Mouse (Mus musculus): Measurements from ENCODE around the gene Sptssb.

The Sptssb gene

DNA sequence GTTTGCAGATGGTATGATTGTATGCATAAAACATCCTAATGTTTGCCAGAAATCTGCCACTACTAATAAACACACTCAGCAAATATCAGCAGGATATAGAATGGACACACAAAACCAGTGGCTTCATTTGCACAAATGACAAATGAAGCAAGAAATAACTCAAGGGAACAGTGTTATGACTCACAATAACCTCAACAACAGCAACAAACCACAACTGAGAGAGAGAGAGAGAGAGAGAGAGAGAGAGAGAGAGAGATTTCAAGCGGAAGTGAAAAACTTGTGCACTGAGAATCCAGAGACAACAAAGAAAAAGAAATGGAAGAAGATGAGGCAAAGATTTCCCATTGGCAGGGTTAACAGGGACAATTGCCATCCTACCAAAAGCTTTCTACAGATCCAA lies 35.2 kb downstream of the Sptssb start:
- DNase-seq: no peak

DNA sequence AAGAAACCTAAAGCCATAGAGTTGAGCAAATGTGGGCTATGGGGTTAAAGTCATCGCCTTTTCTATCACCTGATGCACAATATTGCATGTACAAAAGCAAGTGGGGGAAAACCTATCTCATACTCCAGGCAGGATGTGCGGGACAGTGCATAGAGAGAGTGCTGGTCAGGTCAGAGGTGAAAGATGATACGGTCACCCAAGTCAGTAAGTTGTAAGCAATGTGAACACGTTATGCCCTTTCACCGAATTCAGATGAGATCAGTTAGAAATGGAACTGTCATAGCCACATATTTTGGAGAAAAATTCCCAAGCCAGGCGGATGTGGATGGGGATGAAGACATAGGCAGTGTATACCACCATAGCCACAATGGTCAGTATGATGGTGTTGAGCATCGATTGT lies 39.1 kb downstream of the Sptssb start:
- DNase-seq: no peak

DNA sequence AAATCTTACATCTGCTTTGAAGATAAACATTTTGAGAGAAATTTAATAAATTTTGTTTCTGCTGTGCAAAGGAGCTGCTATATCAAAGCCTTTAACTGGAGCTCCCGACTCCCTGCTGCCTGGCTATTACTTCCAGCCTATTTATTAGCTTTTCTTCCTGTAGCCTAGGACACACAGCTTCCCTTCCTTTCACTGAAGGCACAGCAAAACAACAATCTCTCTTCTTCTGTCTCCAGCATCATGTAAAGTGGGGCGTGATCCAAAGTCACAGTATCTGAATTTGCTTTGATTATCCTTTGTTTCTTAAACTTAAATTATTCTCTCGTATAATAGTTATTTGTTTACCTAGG lies 39.9 kb downstream of the Sptssb start:
- DNase-seq: peak; percentile 85

DNA sequence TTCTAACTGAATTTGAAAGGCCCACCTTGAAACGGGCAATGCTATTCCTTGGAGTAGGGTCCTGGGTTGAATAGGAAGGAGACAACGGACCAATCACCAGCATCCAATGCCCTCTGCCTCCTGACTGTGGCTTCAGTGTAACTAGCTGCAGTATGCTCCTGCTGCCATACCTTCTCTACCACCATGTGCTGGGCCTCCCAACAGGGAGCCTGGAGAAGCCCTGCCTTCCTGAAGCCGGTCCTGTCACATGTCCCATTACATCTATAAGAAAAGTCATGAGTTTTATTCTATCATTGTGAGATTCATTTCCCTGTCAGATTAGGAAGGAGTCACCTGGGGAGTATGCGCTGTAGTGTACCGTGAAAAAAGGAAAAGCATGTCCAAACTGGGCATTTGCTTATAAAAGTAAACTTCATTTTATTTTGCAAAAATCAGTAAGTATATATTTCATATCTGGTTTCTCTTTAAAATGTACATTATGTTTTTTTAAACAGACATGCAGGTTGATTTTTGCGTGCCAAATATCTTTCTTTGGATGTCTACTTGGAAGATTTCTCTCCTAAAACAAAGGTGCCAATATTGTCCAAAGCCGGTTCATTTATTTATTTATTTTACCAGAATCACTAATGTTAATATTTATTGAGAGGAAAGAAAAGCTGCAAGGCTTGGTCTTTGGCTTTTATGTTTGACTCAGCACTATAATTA lies 40.4 kb downstream of the Sptssb start:
- peak; percentile 73 for DNase-seq

DNA sequence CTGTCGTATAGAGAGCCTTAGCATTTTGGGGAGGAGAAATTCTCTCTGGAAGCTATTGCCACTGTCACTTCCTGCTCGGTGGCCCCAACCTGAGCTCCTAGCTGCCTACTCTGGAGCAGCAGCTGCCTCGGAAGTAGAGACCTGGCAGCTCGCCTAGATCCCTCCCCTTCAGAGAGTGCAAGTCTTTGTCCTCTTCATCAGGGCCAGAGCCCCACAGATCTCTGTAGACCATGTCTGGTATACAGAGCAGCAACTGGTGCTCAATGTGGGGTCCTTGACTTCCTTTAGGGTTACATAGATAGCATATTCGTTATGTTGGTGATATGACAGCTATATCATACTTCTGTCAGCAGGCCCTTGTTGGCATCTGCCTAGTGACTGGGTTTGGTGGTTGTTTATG lies 41.3 kb downstream of the Sptssb start:
- DNase-seq: peak; percentile 73

DNA sequence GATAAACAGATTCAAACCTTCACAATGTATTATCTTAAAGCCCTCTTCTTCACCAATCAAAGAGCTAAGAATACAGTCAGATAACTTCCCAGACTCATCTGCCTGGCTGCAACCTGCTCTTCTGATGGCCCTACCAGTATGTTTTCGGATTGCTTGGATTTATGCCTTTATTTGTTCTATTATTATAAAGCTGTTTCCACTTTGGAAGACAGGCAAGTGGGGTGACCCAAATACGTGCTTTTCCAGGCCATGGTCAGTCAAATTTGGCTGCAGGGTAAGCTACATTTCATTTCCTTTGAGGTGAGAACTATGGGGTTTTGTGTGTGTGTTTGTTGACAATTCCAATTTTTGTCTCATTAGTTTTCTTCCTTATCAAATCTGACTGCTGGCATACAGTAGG lies 43.2 kb downstream of the Sptssb start:
- DNase-seq: peak; percentile 75

DNA sequence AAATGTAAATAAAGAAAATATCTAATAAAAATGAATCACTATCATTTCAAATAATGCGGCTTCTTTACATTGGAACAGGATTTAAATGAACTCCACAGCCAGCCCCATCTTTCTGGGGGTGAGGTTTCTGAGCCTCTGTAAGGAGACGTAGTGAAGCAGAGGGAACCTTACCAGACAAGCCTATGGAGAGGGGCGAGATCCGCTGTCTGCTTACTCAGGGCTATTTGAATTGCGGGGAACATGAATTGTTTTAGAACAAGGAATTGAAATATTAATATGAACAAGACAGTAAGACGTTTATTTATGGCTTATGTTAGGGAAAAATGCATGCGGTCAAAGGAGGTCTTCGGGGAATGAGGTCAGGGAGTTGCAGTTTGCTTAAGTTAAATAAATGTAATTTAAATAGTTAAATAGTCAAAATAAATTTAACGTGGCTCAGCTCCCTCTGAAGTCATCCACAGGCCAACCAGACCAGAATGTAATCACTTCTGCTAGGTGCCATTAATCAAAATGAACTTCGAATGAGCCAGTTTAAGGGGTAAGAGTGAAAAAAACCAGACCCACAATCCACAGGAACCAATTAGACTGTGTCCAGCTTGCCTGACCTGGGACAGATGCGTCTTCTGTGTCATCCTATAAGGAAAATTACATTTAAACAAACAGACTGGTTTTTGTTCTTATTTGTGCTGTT lies 46.6 kb downstream of the Sptssb start:
- no peak for DNase-seq

DNA sequence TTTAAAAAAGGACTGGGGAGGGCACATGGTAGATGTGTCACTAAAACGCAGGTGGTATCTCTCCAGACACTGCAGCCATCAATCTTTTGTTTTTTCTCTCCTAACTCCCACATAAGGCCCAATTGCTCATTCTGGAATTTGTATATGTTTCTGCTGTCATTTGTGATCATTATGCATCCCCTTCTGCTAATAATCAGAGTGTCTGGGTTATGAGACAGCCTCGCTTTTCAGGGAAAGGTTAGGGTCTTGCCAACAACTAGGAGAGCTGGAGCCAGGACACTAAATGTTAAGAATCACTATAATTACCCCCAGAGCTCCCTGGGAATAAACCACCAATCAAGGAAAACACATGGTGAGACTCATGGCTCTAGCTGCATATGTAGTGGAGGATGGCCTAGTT lies 47.3 kb downstream of the Sptssb start:
- DNase-seq: no peak

DNA sequence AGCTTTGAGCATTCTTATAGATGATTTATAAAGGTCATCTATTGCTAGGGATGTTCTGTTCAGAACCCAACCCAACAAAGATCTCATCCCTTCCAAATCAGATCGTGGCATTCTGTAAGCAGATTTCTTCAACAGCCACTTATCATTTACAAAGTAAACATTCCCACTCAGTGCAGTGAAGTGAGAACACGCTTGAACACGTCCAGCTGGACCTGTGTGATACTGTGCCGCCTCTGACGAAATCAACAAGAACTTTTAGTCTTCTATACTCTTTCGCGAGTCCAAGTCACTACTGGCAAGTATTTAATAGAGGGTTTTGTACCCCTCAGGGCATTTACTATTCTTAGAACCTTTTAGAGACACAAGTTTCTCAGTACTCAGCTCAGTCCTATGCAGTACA lies 51.3 kb downstream of the Sptssb start:
- DNase-seq: no peak

DNA sequence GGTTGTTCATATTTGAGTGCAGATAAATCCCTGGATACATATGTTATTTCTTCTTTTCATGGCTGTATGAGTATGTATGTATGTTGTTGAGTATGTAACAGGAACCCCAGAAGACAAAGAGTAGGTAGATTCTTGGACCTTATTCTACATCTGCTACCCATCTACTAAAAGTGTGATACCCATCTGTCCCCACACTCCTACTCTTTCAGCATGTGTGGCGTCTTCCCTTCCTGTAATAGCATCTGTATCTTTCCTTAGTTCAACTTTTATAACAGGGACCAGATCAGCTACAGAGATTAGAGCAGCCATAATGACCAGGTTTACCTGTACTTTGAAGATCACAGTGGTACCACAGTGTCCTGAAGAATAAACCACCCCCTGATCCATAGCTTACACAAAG lies 56.6 kb downstream of the Sptssb start:
- no peak for DNase-seq

DNA sequence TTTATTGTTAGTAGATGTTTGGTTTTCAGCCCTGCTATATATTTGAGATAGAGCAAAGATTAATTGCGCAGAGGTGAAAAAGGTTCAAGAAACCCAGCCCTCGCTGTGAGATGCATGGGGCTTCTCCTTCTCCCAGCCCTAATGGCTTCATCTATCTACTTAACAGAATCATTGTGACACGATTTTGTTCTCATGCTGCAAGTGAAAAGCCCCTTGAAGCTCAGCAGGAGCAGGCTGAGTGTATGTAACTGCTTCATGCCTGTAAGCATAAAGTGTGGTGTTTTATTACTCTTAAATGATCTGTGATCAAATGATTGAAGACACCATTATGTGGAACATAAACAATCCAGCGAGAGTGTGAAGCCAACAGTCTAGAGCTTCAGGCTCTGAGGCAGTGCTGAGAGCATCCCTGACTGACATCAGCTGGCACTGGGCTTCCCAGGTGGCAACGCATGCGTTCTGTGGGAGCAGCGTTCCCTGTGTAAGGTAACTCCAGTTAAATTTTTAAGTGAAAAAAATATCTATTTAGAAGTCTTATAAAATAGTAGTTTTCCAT lies 58.8 kb downstream of the Sptssb start:
- no peak for DNase-seq

DNA sequence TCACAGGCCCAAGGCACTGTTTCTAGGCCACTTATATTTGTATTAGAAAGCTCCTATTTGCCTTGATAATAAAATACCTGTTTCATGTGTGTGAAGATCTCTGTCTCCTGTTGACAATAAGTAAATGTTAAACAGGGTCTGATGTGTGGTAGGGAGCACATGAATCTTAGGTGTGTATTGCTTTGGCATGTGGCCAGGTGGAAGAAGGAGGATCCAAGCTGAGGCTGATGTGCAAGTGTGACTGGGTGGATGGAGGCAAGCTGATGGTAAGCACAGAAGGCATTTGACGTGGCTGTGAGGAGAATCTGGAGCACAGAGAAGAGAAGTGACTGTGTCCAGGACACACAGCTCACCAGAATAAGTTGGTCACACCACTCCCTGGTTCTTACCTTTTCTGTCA lies 60.6 kb downstream of the Sptssb start:
- DNase-seq: no peak

DNA sequence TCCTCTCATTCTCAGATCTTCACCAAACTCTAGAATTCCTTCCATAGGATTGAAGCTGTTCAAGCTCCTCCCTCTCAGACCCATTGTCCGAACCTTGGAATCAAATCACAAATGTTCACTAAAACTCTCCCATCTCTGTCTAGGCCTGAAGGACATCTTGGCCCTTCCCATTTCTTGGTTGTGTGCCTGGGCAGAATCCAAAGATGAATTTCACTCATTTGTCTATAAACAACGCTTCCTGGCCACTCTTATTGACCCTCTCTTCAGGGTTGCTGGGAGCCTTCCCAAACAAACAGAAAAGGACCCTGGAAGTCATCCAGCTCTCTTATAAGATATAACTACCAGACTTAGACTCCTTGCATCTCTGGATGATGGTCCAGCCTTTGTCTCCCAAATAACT lies 61.8 kb downstream of the Sptssb start:
- DNase-seq: peak; percentile 54

DNA sequence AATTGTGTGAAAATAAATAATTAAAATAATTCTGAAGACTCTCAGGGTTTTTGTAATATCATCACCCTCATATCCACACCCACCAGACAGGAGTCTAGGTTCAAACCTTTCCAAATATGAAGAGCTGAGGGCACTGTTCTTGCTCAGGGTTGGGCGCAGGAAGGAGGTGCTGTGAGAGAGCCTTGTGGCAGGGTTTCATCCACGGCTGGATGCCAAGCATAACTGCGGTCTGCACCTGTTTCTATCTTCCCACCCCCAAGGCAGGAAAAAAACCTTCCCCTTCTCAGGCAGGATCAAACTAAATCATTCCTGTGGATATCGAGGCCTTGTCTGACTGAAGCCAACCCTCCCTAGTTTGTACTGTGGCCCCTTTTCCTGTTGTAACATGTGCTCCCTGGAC lies 62.2 kb downstream of the Sptssb start:
- peak; percentile 93 for DNase-seq

DNA sequence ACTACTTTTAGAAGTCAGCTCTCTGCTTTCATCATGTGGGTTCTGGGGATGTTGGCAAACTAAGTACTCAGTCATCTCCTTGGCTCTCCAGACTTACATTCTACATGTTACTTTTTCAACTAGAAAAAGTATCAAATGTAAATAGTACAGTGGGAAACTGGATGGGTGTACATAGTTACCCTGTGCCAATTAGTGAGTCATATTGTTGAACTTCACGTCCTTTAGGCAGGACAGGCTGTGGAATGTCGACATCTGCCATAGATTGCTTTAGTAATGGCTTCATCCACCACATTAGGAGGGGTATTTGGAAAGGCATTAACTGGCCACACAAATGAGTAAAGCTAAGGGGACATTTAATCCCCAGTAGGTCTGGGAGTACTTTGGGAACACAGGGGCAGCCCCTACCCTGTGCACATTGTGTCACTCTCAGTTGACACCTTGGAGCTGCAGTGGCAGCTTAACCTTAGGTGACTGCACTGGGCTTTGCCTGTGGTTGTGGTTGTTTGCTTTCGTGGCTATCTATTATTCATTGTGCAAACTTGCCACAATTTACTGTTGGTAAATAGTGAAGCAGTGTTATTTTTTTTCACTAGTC lies 66.8 kb downstream of the Sptssb start:
- no peak for DNase-seq

DNA sequence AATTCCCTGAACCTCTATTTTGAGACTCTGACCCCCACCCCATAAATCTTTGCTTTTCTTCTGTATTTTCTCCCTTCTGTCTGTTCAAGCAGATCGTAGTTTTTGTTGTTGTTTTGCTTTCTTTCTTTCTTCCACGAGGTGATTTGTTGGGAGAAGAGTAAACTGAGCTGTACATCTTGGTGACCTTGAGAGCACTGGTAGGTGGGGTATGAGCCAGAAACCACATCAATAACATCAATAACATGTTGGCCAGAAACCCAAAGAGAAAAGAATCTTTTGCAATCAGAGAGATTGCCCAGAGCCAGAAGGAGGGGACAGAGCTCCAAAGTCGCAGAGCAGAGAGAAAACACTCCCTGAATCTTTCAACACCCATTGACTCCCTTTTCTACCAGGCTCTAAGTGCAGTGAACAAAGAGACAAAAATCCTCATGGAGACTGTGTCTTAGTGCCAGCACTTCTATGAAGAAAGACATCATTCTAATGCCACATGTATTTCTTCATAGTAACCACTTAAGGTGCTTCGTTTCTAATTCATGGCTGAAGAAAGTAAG lies 80.4 kb downstream of the Sptssb start:
- no peak for DNase-seq

DNA sequence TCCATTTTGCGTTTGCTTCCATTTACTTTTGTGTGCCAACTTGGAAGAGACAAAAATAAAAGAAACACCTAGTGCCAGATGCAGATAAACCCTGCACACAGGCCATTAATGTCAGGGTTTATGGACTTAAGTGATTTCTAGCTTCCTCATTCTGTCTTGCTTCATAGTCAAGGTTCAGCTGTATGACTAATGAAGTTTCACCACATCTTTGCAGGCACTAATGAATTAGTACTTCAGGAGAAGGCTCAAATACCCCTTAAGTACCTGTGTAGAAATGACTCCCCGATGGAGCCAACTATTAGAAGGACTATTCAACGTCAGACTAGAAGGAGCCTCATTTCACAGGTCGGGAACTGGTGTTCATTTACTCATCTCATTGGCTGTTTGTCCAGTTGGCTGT lies 86.4 kb downstream of the Sptssb start:
- DNase-seq: no peak
